In the genomic region with DNA sequence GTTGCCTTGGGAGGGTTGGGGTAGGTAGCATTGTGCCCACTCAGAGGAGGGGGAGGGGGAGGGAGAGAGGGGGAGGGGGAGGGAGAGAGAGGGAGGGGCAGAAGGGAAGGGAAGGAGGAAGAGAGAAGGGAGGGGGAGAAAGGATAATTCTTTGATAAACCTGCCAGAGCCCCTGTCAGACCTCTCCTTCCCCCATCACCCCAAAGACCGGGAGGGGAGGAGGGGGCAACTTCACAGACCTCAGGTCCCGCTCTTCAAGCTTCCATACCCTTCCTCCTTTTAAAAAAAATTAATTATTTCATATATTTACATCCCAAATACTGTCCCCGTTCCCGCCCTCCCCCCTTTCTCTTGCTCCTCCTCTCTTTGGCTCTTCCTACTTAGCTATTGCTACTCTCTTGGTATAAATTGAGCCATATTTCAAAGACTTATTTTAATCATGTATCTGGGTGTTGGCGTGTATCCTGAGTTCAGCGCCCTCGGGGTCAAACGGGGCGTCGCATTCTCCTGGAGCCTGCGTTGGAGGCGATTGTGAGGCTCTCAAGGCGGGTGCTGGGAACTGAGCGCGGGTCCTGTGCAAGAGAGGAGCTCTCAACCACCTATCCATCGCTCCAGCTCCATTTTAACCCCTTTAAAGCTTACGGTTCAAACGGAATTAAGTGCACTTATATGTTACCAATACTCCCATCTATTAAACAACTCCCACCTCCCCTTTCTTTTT, we compare ENCODE assay signal across 8 mouse cellular contexts. TPM values are rescaled to one million over a fixed set of nuclear protein-coding genes. Genes with fewer than 3 reads are reported as not detected.
DNase-seq lines count a peak whose midpoint lies in the region; ATAC-seq and TF ChIP-seq lines count a peak whose summit lies in the region.

No protein-coding gene starts in this region.

- H3K27ac ChIP-seq in kidney, embryonic 14.5 days (ENCODE audit: low read depth, low read length): peak overlapping the region; percentile 83
- peak overlapping the region; percentile 75; the same call in 1 of the 2 replicates for H3K27ac ChIP-seq in bone marrow, adult 2 months (ENCODE audit: control insufficient read depth, insufficient read depth, low read depth, low read length, poor library complexity)
- H3K27ac ChIP-seq in hindbrain, embryonic 12.5 days: peak overlapping the region; percentile 90
- peak overlapping the region; percentile 88 for H3K27ac ChIP-seq in midbrain, embryonic 14.5 days (replicated peaks; ENCODE audit: low read depth, low read length)

- no peak for TF ChIP-seq CTCF in bone marrow, adult 2 months (IDR thresholded peaks at IDR 0.05; ENCODE audit: control insufficient read depth, insufficient read depth, low read length)

- H3K4me3 ChIP-seq in kidney, embryonic 14.5 days (ENCODE audit: low read length): peak overlapping the region; percentile 56
- peak overlapping the region; percentile 64 for H3K4me3 ChIP-seq in bone marrow, adult 2 months (replicated peaks; ENCODE audit: control insufficient read depth, low read depth, low read length)
- peak overlapping the region; percentile 43 for H3K4me3 ChIP-seq in hindbrain, embryonic 12.5 days
- peak overlapping the region; percentile 45 for H3K4me3 ChIP-seq in midbrain, embryonic 14.5 days (replicated peaks; ENCODE audit: low read depth, low read length)

- H3K4me2 ChIP-seq in kidney, embryonic 14.5 days (replicated peaks; ENCODE audit: low read depth, low read length): peak overlapping the region; percentile 39
- H3K4me2 ChIP-seq in hindbrain, embryonic 12.5 days (replicated peaks): peak overlapping the region; percentile 52
- H3K4me2 ChIP-seq in midbrain, embryonic 14.5 days (ENCODE audit: low read length): peak overlapping the region; percentile 54

- peak overlapping the region; percentile 64; the same call in 1 of the 2 replicates for H3K9ac ChIP-seq in kidney, embryonic 14.5 days (ENCODE audit: low read depth, low read length)
- H3K9ac ChIP-seq in hindbrain, embryonic 12.5 days: peak overlapping the region; percentile 58
- peak overlapping the region; percentile 54 for H3K9ac ChIP-seq in midbrain, embryonic 14.5 days (replicated peaks; ENCODE audit: low read length)

- peak; percentile 25; the same call in 1 of the 2 replicates for ATAC-seq in kidney, embryonic 14.5 days (ENCODE audit: low FRiP score, low TSS enrichment)
- peak; percentile 5; the same call in 1 of the 2 replicates for ATAC-seq in hindbrain, embryonic 12.5 days (ENCODE audit: low FRiP score)
- ATAC-seq in midbrain, embryonic 14.5 days (ENCODE audit: low FRiP score, low TSS enrichment): peak; percentile 28
- no peak for ATAC-seq in granulocyte monocyte progenitor cell, adult 5-6 weeks (replicated peaks; ENCODE audit: poor library complexity, severe bottlenecking)

- no peaks in the 10 kb centered on the region for H3K36me3 ChIP-seq in kidney, embryonic 14.5 days (ENCODE audit: control insufficient read depth, insufficient read depth, low read length)
- no peaks in the 10 kb centered on the region for H3K36me3 ChIP-seq in hindbrain, embryonic 12.5 days
- H3K36me3 ChIP-seq in midbrain, embryonic 14.5 days (ENCODE audit: control insufficient read depth, insufficient read depth, low read length): no peaks in the 10 kb centered on the region

- TF ChIP-seq POLR2A in bone marrow, adult 2 months (IDR thresholded peaks at IDR 0.05; ENCODE audit: borderline replicate concordance, control insufficient read depth, low read depth, low read length): no peak

- WGBS in kidney, embryonic 14.5 days: 78% methylated on average over 18 of the region's 18 CpGs
- WGBS in bone marrow, adult 2 months: 88% methylated on average over 18 of the region's 18 CpGs
- WGBS in hindbrain, embryonic 12.5 days: 72% methylated on average over 18 of the region's 18 CpGs
- WGBS in midbrain, embryonic 14.5 days: 76% methylated on average over 18 of the region's 18 CpGs

- no peak for DNase-seq in kidney, postnatal 25 days
- DNase-seq in midbrain, embryonic 14.5 days: no peak
- DNase-seq in right cerebral cortex, adult 2 months (ENCODE audit: low spot score in 2 of 2): no peak
- DNase-seq in frontal cortex, postnatal 14 days (ENCODE audit: low spot score in 2 of 2): no peak

- H3K9me3 ChIP-seq in kidney, embryonic 14.5 days (ENCODE audit: control insufficient read depth, low read length): no peaks in the 10 kb centered on the region
- 0 out of 2 replicates have a peak, but pooled peaks cover 3% of the 10 kb centered on the region for H3K9me3 ChIP-seq in hindbrain, embryonic 12.5 days (replicated peaks)
- no peaks in the 10 kb centered on the region for H3K9me3 ChIP-seq in midbrain, embryonic 14.5 days (ENCODE audit: control insufficient read depth, low read length)

- peaks cover 9% of the 10 kb centered on the region; the same call in 1 of the 2 replicates for H3K4me1 ChIP-seq in kidney, embryonic 14.5 days (ENCODE audit: control insufficient read depth, insufficient read depth, low read length)
- no peaks in the 10 kb centered on the region; the same call in 1 of the 2 replicates for H3K4me1 ChIP-seq in bone marrow, adult 2 months (ENCODE audit: control insufficient read depth, insufficient read depth, low read length)
- 0 out of 2 replicates have a peak, but pooled peaks cover 6% of the 10 kb centered on the region for H3K4me1 ChIP-seq in hindbrain, embryonic 12.5 days
- H3K4me1 ChIP-seq in midbrain, embryonic 14.5 days (ENCODE audit: control insufficient read depth, insufficient read depth, low read length): 0 out of 2 replicates have a peak, but pooled peaks cover under 1% of the 10 kb centered on the region

- no peaks in the 10 kb centered on the region for H3K27me3 ChIP-seq in kidney, embryonic 14.5 days (ENCODE audit: control insufficient read depth, insufficient read depth, low read length)
- no peaks in the 10 kb centered on the region for H3K27me3 ChIP-seq in hindbrain, embryonic 12.5 days
- no peaks in the 10 kb centered on the region for H3K27me3 ChIP-seq in midbrain, embryonic 14.5 days (ENCODE audit: control insufficient read depth, insufficient read depth, low read length)

RNA-seq across cellular contexts. Expression of a gene that starts 34.8 kb away (rescaled TPM):
- 12.6 and 12.8 TPM in 2 replicates for polyA plus RNA-seq in kidney, embryonic 14.5 days (2014; fragmentation: Nextera tagmentation; extraction: Ambion mirVana)
- polyA plus RNA-seq in bone marrow, adult 2 months (2011; ENCODE audit: insufficient read depth, insufficient read length, low replicate concordance, missing spikeins): 150 and 287 TPM in 2 replicates
- 5.9 and 7.1 TPM in 2 replicates for polyA plus RNA-seq in hindbrain, embryonic 12.5 days (2016; fragmentation: Nextera tagmentation; extraction: Ambion mirVana)
- polyA plus RNA-seq in midbrain, embryonic 14.5 days (2014; fragmentation: Nextera tagmentation; extraction: Ambion mirVana): 10.9 and 12.2 TPM in 2 replicates
- 387 and 445 TPM in 2 replicates for total RNA-seq in granulocyte monocyte progenitor cell, adult 5-6 weeks (2014; fragmentation: Nextera tagmentation)
- total RNA-seq in granulocyte monocyte progenitor cell, adult 5-6 weeks (2017): 356 and 457 TPM in 2 replicates

RNA-seq across cellular contexts. Expression of a gene that starts 45.5 kb away (rescaled TPM):
- 1,862 and 2,225 TPM in 2 replicates for polyA plus RNA-seq in kidney, embryonic 14.5 days (2014; fragmentation: Nextera tagmentation; extraction: Ambion mirVana)
- polyA plus RNA-seq in bone marrow, adult 2 months (2011; ENCODE audit: insufficient read depth, insufficient read length, low replicate concordance, missing spikeins): 231 and 248 TPM in 2 replicates
- polyA plus RNA-seq in hindbrain, embryonic 12.5 days (2016; fragmentation: Nextera tagmentation; extraction: Ambion mirVana): 1,291 and 1,445 TPM in 2 replicates
- polyA plus RNA-seq in midbrain, embryonic 14.5 days (2014; fragmentation: Nextera tagmentation; extraction: Ambion mirVana): 869 and 947 TPM in 2 replicates
- 758 and 1,067 TPM in 2 replicates for total RNA-seq in granulocyte monocyte progenitor cell, adult 5-6 weeks (2014; fragmentation: Nextera tagmentation)
- 985 and 1,480 TPM in 2 replicates for total RNA-seq in granulocyte monocyte progenitor cell, adult 5-6 weeks (2017)

RNA-seq across cellular contexts. Expression of a gene that starts 45.6 kb away (rescaled TPM):
- 44.2 and 53.9 TPM in 2 replicates for polyA plus RNA-seq in kidney, embryonic 14.5 days (2014; fragmentation: Nextera tagmentation; extraction: Ambion mirVana)
- 20.2 and 26.5 TPM in 2 replicates for polyA plus RNA-seq in bone marrow, adult 2 months (2011; ENCODE audit: insufficient read depth, insufficient read length, low replicate concordance, missing spikeins)
- 63.0 and 68.6 TPM in 2 replicates for polyA plus RNA-seq in hindbrain, embryonic 12.5 days (2016; fragmentation: Nextera tagmentation; extraction: Ambion mirVana)
- polyA plus RNA-seq in midbrain, embryonic 14.5 days (2014; fragmentation: Nextera tagmentation; extraction: Ambion mirVana): 61.4 and 65.1 TPM in 2 replicates
- 23.7 and 47.8 TPM in 2 replicates for total RNA-seq in granulocyte monocyte progenitor cell, adult 5-6 weeks (2014; fragmentation: Nextera tagmentation)
- 33.7 and 34.6 TPM in 2 replicates for total RNA-seq in granulocyte monocyte progenitor cell, adult 5-6 weeks (2017)

Comparison
In these comparisons a context has a peak if more than half of its experiments do, and no peak if none do; other contexts are left out.
1. RNA of a gene that starts 34.8 kb away (polyA plus RNA-seq): 150 to 287 TPM in bone marrow, adult 2 months; 12.6 to 12.8 TPM in kidney, embryonic 14.5 days, 10.9 to 12.2 TPM in midbrain, embryonic 14.5 days and 5.9 to 7.1 TPM in hindbrain, embryonic 12.5 days; every median in the first group is over 10 times any median in the second.
2. Peak in every context shown above with its lines, with median percentiles within 50 percentile points of each other: H3K27ac ChIP-seq, H3K4me2 ChIP-seq, H3K4me3 ChIP-seq and H3K9ac ChIP-seq.